Mouse (Mus musculus) testis, adult 2 months (tissue): ENCODE measurements around the gene Plxnb3.

Source experiments
- CTCF ChIP-seq: fragments of 200-500 bp; IDR thresholded peaks from 2 replicates; pipeline ENCODE4 v1.5.1; 2012; ENCODE audit warnings: low read depth, mild to moderate bottlenecking, inconsistent platforms, low read length, moderate library complexity; ENCODE audit not compliant: control insufficient read depth, insufficient read depth, insufficient replicate concordance
- POLR2A ChIP-seq: fragments of 200-500 bp; IDR thresholded peaks from 2 replicates; pipeline ENCODE4 v1.6.1; 2012; ENCODE audit warnings: low read depth, mild to moderate bottlenecking, inconsistent platforms, low read length, moderate library complexity; ENCODE audit not compliant: control insufficient read depth

GRCm38 (mm10) chrX:73785666-73786065 is 28.8 kb downstream of the Plxnb3 start:
- TF ChIP-seq POLR2A (no peak), CTCF (no peak)
